Mouse (Mus musculus) ES-Bruce4 (cell line): ENCODE data around the gene Asb2.

ENCODE experiments used
- CTCF ChIP-seq: IDR thresholded peaks from one replicate; pipeline ENCODE4 v1.8.1; 2011; ENCODE audit warnings: low read depth, low read length
- EP300 ChIP-seq: IDR thresholded peaks from 2 replicates; pipeline ENCODE4 v1.6.1; 2011; ENCODE audit warnings: low read depth, low read length; ENCODE audit not compliant: insufficient read depth
- POLR2A ChIP-seq: IDR thresholded peaks from one replicate; pipeline ENCODE4 v1.8.1; 2011; ENCODE audit warnings: low read length; ENCODE audit not compliant: insufficient read depth

DNA sequence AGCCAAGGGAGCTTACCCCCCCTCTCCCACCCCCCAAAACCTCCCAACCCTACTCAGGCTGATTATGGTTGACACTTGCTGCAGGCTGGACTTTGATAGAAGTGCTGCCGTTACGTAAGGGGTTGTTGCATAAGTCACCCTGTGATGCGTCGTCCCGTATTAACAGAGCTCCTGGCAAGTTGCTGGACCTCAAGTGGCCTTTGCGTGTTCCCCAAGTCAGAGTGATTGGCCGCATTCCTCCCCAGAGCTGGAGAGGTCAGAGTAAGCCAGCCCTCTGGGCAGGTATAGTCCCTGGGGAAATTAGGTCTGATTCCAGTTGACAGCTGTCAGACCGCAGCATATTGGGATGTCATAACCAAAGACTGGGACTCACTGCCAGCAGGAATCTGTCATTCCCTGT is 43.9 kb downstream of the Asb2 start:
- TF ChIP-seq CTCF (no peak), POLR2A (no peak), EP300 (no peak)
